8 mouse cellular contexts compared by ENCODE assay signal in genomic region chr7:113765667-113766497, GRCm38 (mm10). TPM values are rescaled to one million over a fixed set of nuclear protein-coding genes. Genes with fewer than 3 reads are reported as not detected.
DNase-seq lines count a peak whose midpoint lies in the region; ATAC-seq and TF ChIP-seq lines count a peak whose summit lies in the region.

Spon1 (plus strand) TSS chr7:113765998.

- no peak for TF ChIP-seq CTCF in cerebellum, adult 2 months (IDR thresholded peaks at IDR 0.05; ENCODE audit: borderline replicate concordance, insufficient read depth, low read depth, low read length)
- no peak for TF ChIP-seq CTCF in lung, postnatal 0 days (IDR thresholded peaks at IDR 0.05)

- H3K4me3 ChIP-seq in cerebellum, adult 2 months (replicated peaks; ENCODE audit: insufficient read depth, low read depth, low read length): peak within 1 kb of the TSS; percentile 75
- H3K4me3 ChIP-seq in lung, postnatal 0 days (ENCODE audit: low read depth, low read length): peak within 1 kb of the TSS; percentile 49

- no peaks in the 10 kb centered on the region for H3K9me3 ChIP-seq in lung, postnatal 0 days (ENCODE audit: low read length)

- intact Hi-C loops in heart, postnatal 25 days (cut with DNase I): no loop called here

- H3K27ac ChIP-seq in cerebellum, adult 2 months (ENCODE audit: insufficient read depth, low read length): peak within 1 kb of the TSS; percentile 53
- H3K27ac ChIP-seq in lung, postnatal 0 days (ENCODE audit: low read length): peak within 1 kb of the TSS; percentile 20; the same call in 1 of the 2 replicates

- peak; percentile 88 for ATAC-seq in frontal cortex, adult (ENCODE audit: low TSS enrichment)
- ATAC-seq in lung, postnatal 0 days: peak; percentile 89

- TF ChIP-seq EP300 in lung, postnatal 0 days (IDR thresholded peaks at IDR 0.05): no peak

- under 1% methylated on average over 56 of the region's 56 CpGs for WGBS in cerebellum, adult 2 months
- WGBS in lung, postnatal 0 days: 2% methylated on average over 52 of the region's 56 CpGs

- no peaks in the 10 kb centered on the region for H3K27me3 ChIP-seq in cerebellum, adult 2 months (ENCODE audit: control insufficient read depth, insufficient read depth, low read length)
- peaks cover 23% of the 10 kb centered on the region for H3K27me3 ChIP-seq in lung, postnatal 0 days (replicated peaks; ENCODE audit: insufficient read depth, low read length)

- peaks cover 5% of the 10 kb centered on the region; the same call in 1 of the 2 replicates for H3K4me1 ChIP-seq in cerebellum, adult 2 months (ENCODE audit: control insufficient read depth, insufficient read depth, low read length)
- peaks cover 9% of the 10 kb centered on the region; the same call in 1 of the 2 replicates for H3K4me1 ChIP-seq in lung, postnatal 0 days (ENCODE audit: insufficient read depth, low read depth, low read length)

- no peaks in the 10 kb centered on the region for H3K36me3 ChIP-seq in lung, postnatal 0 days (ENCODE audit: insufficient read depth, low read length)

- peak; percentile 51 for DNase-seq in R1 (ENCODE audit: low read depth, low spot score)
- peak; percentile 82 for DNase-seq in cerebellum, adult 2 months
- peak; percentile 10 for DNase-seq in heart, postnatal 25 days (ENCODE audit: low spot score)
- peak; percentile 16 for DNase-seq in left cerebral cortex, adult 11 months (ENCODE audit: low spot score)
- peak; percentile 64 for DNase-seq in lung, postnatal 0 days (ENCODE audit: low spot score)
- peak; percentile 74 for DNase-seq in retina, embryonic 14.5 days (ENCODE audit: low spot score)
- no peak for DNase-seq in c-Kit-positive CD71-positive TER-119-positive erythroid progenitor cells, embryonic 14.5 days (ENCODE audit: low spot score)

- peak within 1 kb of the TSS; percentile 39; the same call in 1 of the 2 replicates for H3K9ac ChIP-seq in lung, postnatal 0 days (replicated peaks; ENCODE audit: low read depth)

- peak; percentile 41; the same call in 1 of the 2 replicates for TF ChIP-seq POLR2A in cerebellum, adult 2 months (IDR thresholded peaks at IDR 0.05; ENCODE audit: borderline replicate concordance, insufficient read depth, low read length)

- H3K4me2 ChIP-seq in lung, postnatal 0 days (replicated peaks; ENCODE audit: low read depth, low read length): peak within 1 kb of the TSS; percentile 56

RNA-seq across cellular contexts. Expression of gene Spon1, which starts in this region (rescaled TPM):
- 38.2 and 38.7 TPM in 2 replicates for polyA plus RNA-seq in cerebellum, adult 2 months (2012; rRNA removed)
- total RNA-seq in heart, postnatal 25 days (2021): 10 to 100 TPM; 12.8 to 12.9 TPM
- polyA plus RNA-seq in lung, postnatal 0 days (2015; fragmentation: Nextera tagmentation; extraction: Ambion mirVana): 35.1 and 35.9 TPM in 2 replicates
